Mouse (Mus musculus): ENCODE measurements around the gene Ccl25.

The Ccl25 gene

GRCm38 (mm10) chr8:4324983-4325750, at the start of gene Ccl25, which contains the start of gene Elavl1:
TSS of gene Ccl25 (plus strand) at chr8:4325210.
TSS of gene Elavl1 (minus strand) at chr8:4325413.
- peak; percentile 98 to 99 for DNase-seq (ENCODE audit: low spot score in 2 of 2)

- peak; percentile 98 for DNase-seq (ENCODE audit: low spot score in 2 of 2)
Measured at GRCm38 (mm10) chr8:4275275-4276110, 49.5 kb upstream of the Ccl25 start, which contains the start of gene Timm44. TSS of gene Timm44 (minus strand) at chr8:4275913.

DNA sequence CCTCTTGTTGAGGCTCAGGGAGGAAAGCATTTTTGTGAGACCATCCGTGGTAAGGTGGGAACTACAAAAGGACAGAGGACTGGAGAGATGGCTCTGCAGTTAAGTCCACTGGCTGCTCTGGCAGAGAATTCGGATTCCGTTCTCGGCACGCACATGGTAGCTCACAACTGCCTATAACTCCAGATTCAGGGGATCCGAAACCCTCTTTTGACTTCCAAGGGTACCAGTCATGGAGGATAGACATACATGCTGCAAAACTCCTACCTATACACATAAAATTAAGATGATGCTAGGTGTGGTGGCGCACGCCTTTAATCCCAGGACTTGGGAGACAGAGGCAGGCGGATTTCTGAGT, 48.9 kb upstream of the Ccl25 start:
- no peak for DNase-seq (ENCODE audit: low spot score in 2 of 2)

- no peak for DNase-seq (ENCODE audit: low spot score in 2 of 2)
Measured at GRCm38 (mm10) chr8:4292738-4293137, 32.3 kb upstream of the Ccl25 start.

- no peak for DNase-seq (ENCODE audit: low spot score in 2 of 2)
Measured at GRCm38 (mm10) chr8:4297822-4298221, 27.2 kb upstream of the Ccl25 start.

DNA sequence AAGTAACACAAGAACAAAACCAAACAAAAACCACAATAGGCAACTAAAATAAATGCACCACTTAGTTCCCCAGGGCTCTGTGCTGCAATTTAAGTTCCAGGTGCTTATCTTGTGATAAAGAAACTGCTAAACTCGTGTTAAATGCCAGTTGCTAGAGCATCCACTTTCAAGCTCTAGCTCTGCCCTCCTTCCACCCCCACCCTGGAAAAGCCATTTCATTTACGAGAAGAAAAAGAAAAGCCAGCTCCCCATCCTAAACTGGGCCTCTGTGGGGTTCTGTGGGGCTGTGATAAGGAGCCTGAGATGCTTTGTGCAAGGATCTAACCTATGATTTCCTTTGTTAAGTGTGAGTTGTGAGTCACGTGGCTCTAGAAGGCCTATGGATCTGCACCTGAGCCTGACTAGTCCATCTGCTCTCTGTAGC, 20.9 kb upstream of the Ccl25 start:
- no peak for DNase-seq (ENCODE audit: low spot score in 2 of 2)

GRCm38 (mm10) chr8:4305838-4306237, 19.2 kb upstream of the Ccl25 start:
- no peak for DNase-seq (ENCODE audit: low spot score in 2 of 2)

DNA sequence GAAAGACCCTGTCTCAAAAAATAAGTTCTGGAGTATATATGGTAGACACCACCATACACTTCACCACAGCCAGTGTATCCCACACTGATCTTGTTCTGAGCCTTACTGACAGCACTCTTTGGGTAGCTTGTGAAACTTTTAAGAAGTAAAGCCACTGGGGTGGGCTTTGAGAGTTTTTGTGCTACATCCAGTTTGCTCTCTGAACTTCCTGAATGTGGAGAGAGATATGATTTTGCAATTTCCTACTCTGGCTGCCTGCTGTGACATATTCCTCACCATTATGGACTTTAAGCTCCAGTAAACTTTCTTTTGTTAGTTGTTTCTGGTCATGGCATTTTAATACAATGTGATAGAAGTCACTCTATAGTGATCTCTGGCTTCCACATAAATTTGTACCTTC, 12.9 kb upstream of the Ccl25 start:
- no peak for DNase-seq (ENCODE audit: low spot score in 2 of 2)

- peak in 1 of 2 experiments; percentile 29 for DNase-seq (ENCODE audit: low spot score in 2 of 2)
Measured at GRCm38 (mm10) chr8:4313254-4314124, 11.5 kb upstream of the Ccl25 start.

DNA sequence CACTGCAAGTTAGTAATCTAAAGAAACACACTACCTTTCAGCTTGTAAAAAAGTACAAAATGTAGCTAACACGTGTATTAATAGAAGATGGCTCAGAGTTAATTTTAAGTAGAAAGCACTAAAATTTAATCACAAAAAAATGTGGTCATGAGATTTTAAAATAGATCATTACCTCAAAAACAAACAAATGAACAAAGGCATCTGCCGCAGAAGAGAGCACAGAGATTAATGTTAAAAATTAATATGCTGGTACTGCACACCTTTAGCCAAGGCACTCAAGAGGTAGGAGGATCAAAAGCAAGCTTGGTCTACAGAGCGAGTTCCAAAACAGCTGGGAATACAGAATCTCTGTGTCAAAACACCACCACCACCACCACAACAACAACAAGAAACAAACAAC, 10.2 kb upstream of the Ccl25 start:
- no peak for DNase-seq (ENCODE audit: low spot score in 2 of 2)

DNA sequence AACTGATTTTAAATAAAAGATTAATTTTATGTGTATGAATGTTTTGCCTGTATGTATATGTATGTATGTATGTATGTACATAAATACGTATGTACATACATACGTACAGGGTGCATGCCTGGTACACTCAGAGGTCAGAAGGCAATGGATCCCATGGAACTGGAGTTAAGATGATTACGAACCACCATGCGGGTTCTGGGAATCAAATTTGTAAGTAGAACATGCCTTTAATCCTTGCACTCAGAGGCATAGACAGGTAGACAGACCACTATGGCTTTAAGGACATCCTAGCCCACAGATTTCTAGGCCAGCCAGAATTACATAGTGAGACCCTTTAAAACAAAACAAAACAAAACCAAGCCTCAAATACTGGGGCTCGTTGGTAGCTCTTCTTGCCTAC, 6.9 kb upstream of the Ccl25 start:
- DNase-seq (ENCODE audit: low spot score in 2 of 2) = no peak

- DNase-seq (ENCODE audit: low spot score in 2 of 2) = no peak
Measured at GRCm38 (mm10) chr8:4318796-4319572, 6.0 kb upstream of the Ccl25 start.

- no peak for DNase-seq (ENCODE audit: low spot score in 2 of 2)
Measured at GRCm38 (mm10) chr8:4319573-4319872, 5.5 kb upstream of the Ccl25 start.

DNA sequence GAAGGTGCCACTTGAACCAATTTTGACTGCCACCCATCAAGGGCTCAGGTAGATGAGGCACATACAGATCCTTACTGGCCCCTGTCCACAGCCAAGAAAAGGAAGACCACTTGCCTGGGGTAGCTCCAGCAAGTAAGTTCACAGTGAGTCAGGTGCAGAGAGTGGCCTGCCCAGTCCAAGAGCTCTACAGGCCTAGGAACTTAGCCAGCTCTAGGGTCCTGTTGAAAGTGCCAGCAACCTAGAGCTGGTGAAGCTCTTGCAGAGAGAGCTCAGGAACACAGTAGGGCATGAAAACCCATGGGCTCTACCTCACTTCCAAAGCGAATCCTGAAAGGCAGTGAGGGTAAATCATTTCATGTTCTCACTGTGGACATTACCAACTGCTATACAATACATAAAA, 4.6 kb upstream of the Ccl25 start:
- no peak for DNase-seq (ENCODE audit: low spot score in 2 of 2)

GRCm38 (mm10) chr8:4321031-4321430, 4.0 kb upstream of the Ccl25 start:
- DNase-seq (ENCODE audit: low spot score in 2 of 2) = no peak

DNA sequence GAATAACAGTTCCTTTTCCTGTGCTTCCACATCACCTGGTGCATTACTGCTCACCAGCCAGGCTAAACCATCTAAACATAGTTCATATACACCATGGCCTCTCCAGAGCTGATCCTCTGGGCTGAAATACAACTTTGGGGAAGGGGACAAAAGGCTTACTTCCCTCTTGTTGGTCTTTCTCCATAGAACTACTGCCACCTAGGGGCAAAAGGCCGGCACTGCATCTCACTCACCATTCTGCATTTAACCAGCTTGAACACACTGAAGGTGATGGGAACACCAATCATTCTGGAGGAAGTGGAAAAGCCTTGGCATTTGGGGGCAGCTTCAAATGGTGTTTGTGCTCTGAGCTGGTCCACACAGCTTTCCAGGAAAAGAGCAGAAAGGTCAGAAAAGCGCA, 2.5 kb upstream of the Ccl25 start:
- DNase-seq (ENCODE audit: low spot score in 2 of 2) = peak; percentile 83 to 92

DNA sequence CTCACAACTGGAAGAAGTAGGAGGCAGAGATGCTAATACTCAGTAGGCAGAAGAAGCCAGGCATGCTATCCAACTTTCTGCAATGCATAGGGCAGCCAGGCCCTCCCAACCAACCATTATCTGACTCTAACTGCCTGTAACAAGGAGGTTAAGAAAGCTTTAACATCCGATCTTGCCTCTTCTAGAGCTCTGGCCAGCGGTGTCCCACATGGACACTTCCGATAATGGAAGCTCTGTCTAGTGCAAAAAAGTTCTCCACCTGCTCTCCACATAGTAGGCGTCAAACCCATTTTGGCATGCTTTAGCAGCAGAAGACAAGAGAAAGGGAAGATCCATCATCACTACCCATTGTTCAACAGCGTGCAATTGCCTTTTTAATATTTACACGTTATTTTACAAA, 1.1 kb upstream of the Ccl25 start:
- no peak for DNase-seq (ENCODE audit: low spot score in 2 of 2)

- peak; percentile 28 to 61 for DNase-seq (ENCODE audit: low spot score in 2 of 2)
Measured at GRCm38 (mm10) chr8:4324525-4324924, 485 bp upstream of the Ccl25 start.

DNA sequence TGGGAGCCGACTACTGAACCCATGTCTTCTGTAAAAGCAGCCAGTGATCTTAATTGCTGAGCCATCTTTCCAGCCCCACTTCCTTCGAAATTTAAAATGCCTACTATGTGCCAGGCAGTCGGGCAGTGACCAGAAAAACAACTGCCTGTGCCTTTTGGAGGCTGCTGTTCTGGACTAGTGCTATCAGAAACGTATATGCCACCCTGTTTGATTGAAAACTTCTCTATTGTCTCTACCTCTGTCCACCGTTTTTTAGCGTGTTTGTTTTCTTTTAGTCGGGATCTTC, 684 bp downstream of the Ccl25 start:
- DNase-seq (ENCODE audit: low spot score in 2 of 2) = no peak

DNA sequence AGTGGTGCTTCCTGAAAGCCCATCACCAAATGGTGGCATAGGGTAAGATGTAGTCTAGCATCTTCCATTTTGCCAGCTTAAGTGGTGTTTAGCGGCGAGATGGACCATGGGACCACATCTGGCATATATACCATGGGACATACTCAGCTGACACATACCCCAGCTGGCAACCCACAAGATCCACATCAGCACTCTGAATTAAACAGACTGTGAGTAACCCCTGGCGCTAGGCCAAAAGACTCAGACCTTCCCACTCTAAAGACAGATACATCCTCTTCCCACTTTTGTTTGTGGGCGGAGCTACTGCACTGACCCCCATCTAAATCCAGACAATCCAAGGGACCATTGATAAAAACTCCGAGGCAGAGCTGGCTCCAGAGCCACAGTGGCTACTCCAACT, 4.0 kb downstream of the Ccl25 start:
- DNase-seq (ENCODE audit: low spot score in 2 of 2) = no peak

DNA sequence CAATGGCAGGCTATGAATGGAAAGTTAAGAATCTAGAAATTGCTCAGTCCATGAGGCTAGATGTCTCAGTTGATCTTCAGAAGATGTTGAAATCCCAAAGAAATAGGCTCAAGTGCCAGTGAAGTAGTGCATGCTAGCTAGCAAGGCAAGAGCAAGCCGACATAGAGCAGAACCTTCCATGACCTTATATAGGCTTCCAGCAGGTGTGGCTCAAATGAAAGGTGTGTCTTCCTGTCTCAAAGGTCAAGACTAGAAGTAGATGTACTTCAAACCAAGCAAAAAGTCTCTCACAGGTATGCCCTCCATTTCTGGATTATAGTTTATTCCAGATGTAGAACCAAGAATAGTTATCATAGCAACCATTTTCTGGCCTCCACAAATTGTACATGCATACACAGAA, 9.0 kb downstream of the Ccl25 start:
- no peak for DNase-seq (ENCODE audit: low spot score in 2 of 2)

DNA sequence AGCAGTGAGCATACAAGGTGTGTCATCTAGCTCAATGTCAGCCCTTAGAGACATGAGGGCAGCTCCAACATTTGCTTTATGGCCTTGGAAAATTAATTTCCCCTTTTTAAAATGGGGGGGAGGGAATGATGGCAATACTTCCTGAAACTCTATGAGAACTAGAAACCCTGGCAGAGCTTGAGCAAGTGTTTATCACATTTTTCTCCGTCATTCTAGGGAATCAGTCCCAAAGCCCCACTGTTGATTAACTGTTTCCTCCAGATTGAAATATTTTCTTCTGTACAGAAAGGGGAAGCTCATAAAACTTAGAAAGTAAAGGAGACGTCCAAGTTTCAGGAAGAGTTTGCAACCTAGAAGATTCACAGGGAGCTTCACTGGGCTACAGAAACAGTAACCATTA, 10.7 kb downstream of the Ccl25 start:
- no peak for DNase-seq (ENCODE audit: low spot score in 2 of 2)

Measured in right cerebral cortex, adult 2 months (tissue).